Mouse (Mus musculus) C3H10T1/2 (cell line): ENCODE measurements around the gene Gm595. TPM values are rescaled to one million over a fixed set of nuclear protein-coding genes. Genes with fewer than 3 reads are reported as not detected.

Experiments used
- polyA plus RNA-seq, 2 experiments: library from polyadenylated mRNA; unstranded; fragments of >200 nt; fragmentation: generic; extraction: Trizol; gene quantifications; one replicate each; pipeline ENCODE4 v1.2.1; 2012; ENCODE audit warnings: missing spikeins in 2 of 2

Gm595 gene
- not detected for polyA plus RNA-seq

DNA sequence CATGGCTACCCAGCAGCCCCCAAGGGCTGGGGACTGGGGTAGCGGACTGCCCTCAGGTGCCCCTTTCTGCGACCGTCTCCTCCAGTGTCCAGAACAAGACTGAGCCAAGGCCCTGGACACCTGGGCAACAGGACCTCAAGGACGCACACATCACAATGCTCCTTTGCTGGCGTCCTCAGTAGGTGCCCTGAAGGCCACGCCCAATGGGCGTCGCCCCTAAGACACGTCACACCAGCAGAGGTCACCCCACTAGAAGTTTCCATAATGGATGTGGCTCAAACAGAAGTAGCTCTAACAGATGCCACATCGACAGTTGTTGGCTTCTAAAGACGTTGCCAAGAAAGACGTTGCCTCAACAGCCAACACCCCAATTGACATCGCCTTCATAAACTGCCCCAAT is at the start of gene Gm595:
TSS of gene Gm595 (minus strand) at position 101 of the 400 bp plus-strand sequence.

Other genes with a start within 250 kb of the Gm595 start
- not detected for gene Gpr119, start 203.2 kb downstream of the Gm595 start, polyA plus RNA-seq
- gene Rbmx2, start 182.7 kb downstream of the Gm595 start, polyA plus RNA-seq, result 1 to 10 TPM; 3.4 to 5.1 TPM